Mouse (Mus musculus) olfactory bulb, adult 2 months (tissue): Measurements from ENCODE around the gene Pan2. TPM values are rescaled to one million over a fixed set of nuclear protein-coding genes. Genes with fewer than 3 reads are reported as not detected.

Experiments
- H3K27ac ChIP-seq: fragments of 200-500 bp; 2 replicates; pipeline ENCODE4 v1.5.1; 2012; ENCODE audit warnings: low read depth, low read length; ENCODE audit not compliant: insufficient read depth
- H3K4me1 ChIP-seq: fragments of 200-500 bp; 2 replicates; pipeline ENCODE4 v1.6.1; 2012; ENCODE audit warnings: low read length; ENCODE audit not compliant: control insufficient read depth, insufficient read depth
- H3K4me3 ChIP-seq: fragments of 200-500 bp; 2 replicates; pipeline ENCODE4 v1.5.1; 2012; ENCODE audit warnings: mild to moderate bottlenecking, low read depth, low read length, moderate library complexity; ENCODE audit not compliant: insufficient read depth
- CTCF ChIP-seq: fragments of 200-500 bp; IDR thresholded peaks from 2 replicates; pipeline ENCODE4 v1.5.1; 2012; ENCODE audit warnings: low read depth, mild to moderate bottlenecking, low read length, moderate library complexity; ENCODE audit not compliant: insufficient read depth
- POLR2A ChIP-seq: fragments of 200-500 bp; IDR thresholded peaks from 2 replicates; pipeline ENCODE4 v1.6.1; 2012; ENCODE audit warnings: mild to moderate bottlenecking, low read depth, low read length, moderate library complexity; ENCODE audit not compliant: insufficient read depth
- WGBS: fragments of 180-500 bp; shearing (Covaris S2); methylation state at CpG from one replicate; pipeline ENCODE4 v1.1.7; 2018; 5-methylcytosine and 5-hydroxymethylcytosine counted together
- polyA plus RNA-seq: library from polyadenylated mRNA; stranded (reverse); fragments of >200 nt; gene quantifications from 2 replicates; pipeline ENCODE4 v1.2.4, GENCODE M21; 2012; ENCODE audit warnings: low replicate concordance; ENCODE audit not compliant: missing spikeins, insufficient read depth, insufficient read length

Gene Pan2
- polyA plus RNA-seq, 1 experiment, result not detected

DNA sequence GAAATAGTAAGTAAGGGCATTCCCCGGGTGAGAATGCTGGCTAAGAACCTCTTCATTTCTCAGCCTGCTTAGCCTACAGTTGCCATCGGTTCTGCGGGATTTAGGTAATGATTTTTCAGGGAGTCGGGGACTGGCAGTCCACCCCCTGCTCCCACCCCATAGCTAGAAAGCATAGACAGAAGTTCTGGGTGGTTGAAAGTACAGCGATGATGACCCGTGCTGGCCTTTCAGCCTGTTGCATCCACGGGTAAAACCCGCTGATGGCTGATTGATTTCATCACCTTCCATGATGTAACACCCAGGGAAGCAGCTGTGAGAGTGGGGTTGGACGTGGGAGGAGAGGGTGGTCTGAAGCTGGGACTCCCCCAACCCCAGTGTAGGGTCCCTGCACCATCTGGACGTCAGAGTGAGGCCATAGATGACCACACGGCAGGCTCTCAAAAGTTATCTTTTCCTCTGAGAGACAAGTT is 4.4 kb upstream of the Pan2 start, which contains the start of gene Il23a:
TSS of gene Il23a (minus strand) at position 51 of the 470 bp plus-strand sequence.
- no peak within 1 kb of the TSS for H3K4me3 ChIP-seq
- WGBS, result 83% methylated on average over 11 of the region's 11 CpGs
- TF ChIP-seq POLR2A (no peak), CTCF (no peak)
- H3K4me1 ChIP-seq, result peaks cover 3% of the 10 kb centered on the region; the same call in 1 of the 2 replicates
- H3K27ac ChIP-seq, result no peak within 1 kb of the TSS

DNA sequence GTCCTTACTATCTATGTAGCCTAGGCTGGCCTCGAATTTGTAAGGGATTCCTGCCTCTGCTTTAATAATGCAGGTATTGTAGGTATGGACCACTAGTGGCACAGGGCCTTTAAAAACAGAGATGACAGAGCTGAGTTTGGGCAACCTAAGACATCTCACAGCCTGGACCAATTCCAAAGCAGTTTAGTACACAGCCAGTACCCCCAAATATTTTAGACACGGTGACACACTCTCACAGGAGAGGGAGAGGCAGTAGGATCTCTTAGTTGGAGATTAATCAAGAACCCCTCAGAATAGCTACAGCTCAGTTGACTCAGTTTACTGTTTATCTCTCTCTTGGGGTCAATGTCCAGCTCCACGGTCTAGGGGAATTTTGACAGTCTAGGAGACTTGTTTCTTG is 778 bp upstream of the Pan2 start:
- 28% methylated on average over 3 of the region's 3 CpGs for WGBS
- Histone ChIP-seq H3K27ac (peak overlapping the region; percentile 96), H3K4me3 (peak overlapping the region; percentile 76), H3K4me1 (peaks cover 9% of the 10 kb centered on the region)
- no peak for TF ChIP-seq POLR2A
- no peak for TF ChIP-seq CTCF

DNA sequence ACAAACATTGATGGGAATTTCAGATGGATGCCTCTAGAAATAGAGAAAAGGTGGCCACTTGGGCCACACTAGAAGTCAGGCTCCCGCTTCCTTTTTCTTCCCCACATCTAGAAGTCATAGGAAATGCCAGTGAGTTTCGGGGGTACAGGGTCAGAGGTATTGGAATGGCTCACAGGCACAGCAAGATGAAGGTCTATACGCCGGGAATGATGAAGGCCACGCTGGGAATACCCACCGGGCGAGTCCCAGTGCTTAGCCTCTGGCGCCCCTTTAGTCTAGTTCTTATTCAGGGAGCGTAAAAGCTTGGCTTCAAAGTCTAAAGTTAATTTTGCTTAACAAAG is 380 bp upstream of the Pan2 start:
- peak overlapping the region; percentile 96 for H3K27ac ChIP-seq
- under 1% methylated on average over 9 of the region's 9 CpGs for WGBS
- TF ChIP-seq CTCF (no peak), POLR2A (no peak)
- peak overlapping the region; percentile 76 for H3K4me3 ChIP-seq
- H3K4me1 ChIP-seq, result peaks cover 9% of the 10 kb centered on the region

DNA sequence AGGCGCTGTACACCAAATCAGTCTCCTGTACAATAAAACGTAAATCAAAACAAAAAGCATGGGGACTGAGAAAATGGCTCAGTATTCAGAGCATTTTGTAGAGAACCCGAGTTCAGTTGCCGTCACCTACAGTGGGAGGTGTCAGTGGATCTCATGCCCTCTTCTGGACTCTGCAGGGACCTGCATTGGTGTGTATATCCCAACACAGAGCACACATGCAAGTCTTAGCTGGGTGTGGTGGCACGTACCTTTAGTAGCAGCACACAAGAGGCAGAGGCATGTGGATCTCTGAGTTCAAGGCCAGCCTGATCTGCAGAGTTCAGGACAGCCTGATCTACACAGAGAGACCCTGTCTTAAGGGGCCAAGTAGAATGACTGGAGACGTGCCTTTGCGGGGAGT is 6.5 kb downstream of the Pan2 start:
- H3K4me1 ChIP-seq, result peaks cover 4% of the 10 kb centered on the region; the same call in 1 of the 2 replicates
- H3K27ac ChIP-seq, result no peak overlapping the region
- no peak overlapping the region for H3K4me3 ChIP-seq
- no peak for TF ChIP-seq POLR2A
- TF ChIP-seq CTCF, result no peak
- WGBS, result 88% methylated on average over 7 of the region's 7 CpGs

DNA sequence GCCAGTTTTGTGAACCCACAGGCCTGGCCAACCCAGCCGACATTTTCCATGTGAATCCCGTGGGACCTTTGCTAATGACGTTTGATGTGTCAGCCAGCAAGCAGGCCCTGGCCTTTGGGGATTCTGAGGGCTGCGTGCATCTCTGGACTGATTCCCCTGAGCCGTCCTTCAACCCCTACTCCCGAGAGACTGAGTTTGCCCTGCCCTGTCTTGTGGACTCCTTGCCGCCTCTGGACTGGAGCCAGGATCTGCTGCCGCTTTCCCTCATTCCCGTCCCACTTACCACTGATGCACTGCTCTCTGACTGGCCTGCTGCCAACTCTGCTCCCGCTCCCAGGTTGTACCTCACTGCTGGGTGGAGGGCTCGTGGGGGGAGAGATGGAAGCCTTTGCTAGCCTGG is 7.0 kb downstream of the Pan2 start:
- Histone ChIP-seq H3K4me3 (no peak overlapping the region), H3K27ac (no peak overlapping the region), H3K4me1 (peaks cover 4% of the 10 kb centered on the region; the same call in 1 of the 2 replicates)
- WGBS, result 28% methylated on average over 11 of the region's 11 CpGs
- no peak for TF ChIP-seq CTCF
- TF ChIP-seq POLR2A, result no peak

DNA sequence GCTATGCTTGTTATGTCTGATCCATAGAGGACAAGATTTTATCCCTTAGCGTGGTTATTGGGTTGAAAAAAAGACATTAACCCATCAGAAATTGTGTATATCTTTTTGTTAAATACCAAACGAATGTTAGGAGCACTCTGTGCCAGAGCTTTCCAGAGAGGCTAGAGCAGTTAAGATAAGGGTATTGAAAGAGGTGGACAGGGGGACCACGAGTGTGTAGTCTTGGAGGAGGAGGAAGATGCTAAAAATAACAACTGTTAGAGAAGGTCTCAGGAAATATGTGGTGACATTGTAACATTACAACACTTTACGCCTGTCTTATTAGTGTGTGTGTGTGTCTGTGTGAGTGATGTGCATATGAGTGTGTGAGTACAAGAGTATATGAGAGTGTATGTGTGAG is 7.8 kb downstream of the Pan2 start:
- Histone ChIP-seq H3K27ac (no peak overlapping the region), H3K4me3 (no peak overlapping the region), H3K4me1 (peaks cover 4% of the 10 kb centered on the region; the same call in 1 of the 2 replicates)
- no peak for TF ChIP-seq POLR2A
- TF ChIP-seq CTCF, result no peak
- WGBS, result 71% methylated on average over 4 of the region's 4 CpGs

DNA sequence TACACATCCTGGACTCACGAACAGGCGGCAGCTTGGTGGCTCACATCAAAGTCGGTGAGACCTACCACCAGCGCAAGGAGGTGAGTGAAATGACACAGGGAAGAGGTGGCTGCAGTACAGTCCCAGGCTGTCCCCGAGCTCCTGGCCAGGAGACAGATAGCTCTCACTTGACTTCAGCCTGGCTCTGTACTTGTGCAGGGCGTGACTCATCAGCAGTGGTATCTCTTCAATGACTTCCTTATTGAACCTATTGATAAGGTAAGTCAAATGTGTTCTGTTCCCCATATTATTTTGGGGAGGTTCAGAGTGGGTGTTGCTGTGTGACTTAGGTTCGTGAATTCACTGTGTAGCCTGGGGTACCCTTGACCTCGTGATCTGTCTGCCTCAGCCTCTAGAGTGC is 12.4 kb downstream of the Pan2 start:
- TF ChIP-seq POLR2A, result no peak
- no peak for TF ChIP-seq CTCF
- WGBS, result 95% methylated on average over 8 of the region's 8 CpGs
- H3K27ac ChIP-seq, result no peak overlapping the region
- H3K4me3 ChIP-seq, result no peak overlapping the region
- H3K4me1 ChIP-seq, result no peaks in the 10 kb centered on the region

DNA sequence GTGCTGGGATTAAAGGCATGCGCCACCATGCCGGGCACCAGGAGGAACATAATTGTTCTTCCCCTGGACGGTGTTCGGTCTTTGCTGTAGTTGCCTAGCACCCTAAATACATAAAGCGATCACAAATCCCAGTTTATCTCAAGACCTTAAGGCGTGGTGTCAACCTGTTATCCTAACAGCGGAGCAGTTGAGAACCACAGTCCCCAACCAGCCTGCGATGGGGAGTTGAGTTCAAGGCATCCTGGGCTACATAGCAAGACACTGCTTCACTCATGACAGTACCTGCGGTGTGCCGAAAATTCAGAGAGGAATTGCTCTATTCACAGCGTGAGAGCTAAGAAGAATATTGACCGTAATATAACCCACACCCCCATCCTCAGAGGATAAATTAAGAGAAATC is 18.5 kb downstream of the Pan2 start:
- Histone ChIP-seq H3K27ac (no peak overlapping the region), H3K4me3 (no peak overlapping the region; the same call in 1 of the 2 replicates), H3K4me1 (peaks cover 14% of the 10 kb centered on the region)
- TF ChIP-seq POLR2A (no peak), CTCF (no peak)
- WGBS, result 55% methylated on average over 12 of the region's 12 CpGs

DNA sequence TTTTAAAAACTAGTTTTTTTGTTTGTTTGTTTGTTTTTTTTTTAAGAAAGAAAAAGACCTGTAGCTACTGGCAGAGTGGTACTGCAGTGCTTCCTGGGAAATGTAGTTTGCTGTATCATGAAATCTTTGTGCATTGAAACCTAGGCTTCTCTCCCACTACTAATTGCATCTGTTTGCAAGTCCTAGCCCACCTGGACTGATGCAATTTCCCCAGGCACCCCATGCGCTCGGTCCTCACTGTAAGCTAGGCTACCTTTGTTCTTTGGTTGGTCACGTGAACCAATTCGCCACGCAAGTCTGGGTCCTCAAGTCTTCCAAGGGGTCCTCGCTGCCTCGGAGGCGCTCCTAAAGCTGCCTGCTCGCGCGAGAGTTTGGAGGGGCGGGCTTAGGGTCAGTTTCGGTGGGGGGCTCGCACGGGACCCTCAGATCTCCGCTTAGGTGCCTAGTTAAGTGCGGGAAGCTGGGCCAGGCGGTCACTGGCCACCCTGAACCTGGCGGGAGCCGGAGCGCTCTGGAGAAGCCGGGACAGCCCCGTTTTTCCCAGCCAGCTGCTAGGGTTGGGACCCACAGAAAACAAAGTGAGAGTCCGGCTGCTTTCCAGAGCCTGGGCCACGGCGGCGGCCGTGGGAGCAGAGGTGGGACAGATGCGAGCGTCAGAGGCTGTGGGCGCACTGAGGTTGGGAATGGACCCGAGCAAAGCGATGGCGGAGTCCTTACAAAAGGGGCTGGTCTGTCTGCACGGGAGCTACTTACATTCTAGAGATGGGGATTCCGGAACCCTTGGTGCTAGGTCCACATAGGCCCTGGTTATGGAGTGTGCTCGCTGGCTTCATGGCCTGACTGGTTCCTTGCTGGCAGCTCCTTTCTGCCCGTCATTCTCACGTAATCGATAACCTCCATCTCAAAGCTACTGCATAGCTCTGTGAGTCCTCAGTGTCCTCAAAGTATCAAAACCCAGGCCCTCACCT is 19.3 kb downstream of the Pan2 start, which contains the start of gene Cnpy2:
TSS of gene Cnpy2 (plus strand) at position 319 of the 968 bp plus-strand sequence.
- TF ChIP-seq POLR2A, result peak; percentile 59; the same call in 1 of the 2 replicates
- TF ChIP-seq CTCF, result no peak

DNA sequence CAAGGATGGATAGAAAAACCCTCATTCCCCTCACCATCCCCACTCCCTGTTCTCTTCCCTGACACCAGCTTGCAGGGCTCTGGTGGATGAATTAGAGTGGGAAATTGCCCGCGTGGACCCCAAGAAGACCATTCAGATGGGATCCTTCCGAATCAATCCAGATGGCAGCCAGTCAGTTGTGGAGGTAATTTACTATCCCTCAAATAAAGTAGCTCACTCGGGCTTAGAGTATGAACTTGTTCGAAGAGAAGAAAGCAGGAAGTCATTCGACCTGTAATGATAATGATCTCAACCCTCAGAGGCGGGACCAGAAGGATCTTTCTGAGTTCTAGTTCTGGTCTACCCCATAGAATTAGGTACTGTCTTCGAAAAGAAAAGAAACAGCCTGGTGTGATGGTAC is 20.4 kb downstream of the Pan2 start:
- Histone ChIP-seq H3K27ac (no peak overlapping the region), H3K4me1 (peaks cover 15% of the 10 kb centered on the region), H3K4me3 (peak overlapping the region; percentile 77)
- 83% methylated on average over 8 of the region's 8 CpGs for WGBS
- no peak for TF ChIP-seq CTCF
- no peak for TF ChIP-seq POLR2A

More for the DNA sequence above, 19.3 kb downstream of the Pan2 start, which contains the start of gene Cnpy2:
- Histone ChIP-seq H3K4me3 (peak within 1 kb of the TSS; percentile 77), H3K4me1 (peaks cover 15% of the 10 kb centered on the region), H3K27ac (peak within 1 kb of the TSS; percentile 99)
- WGBS, result under 1% methylated on average over 40 of the region's 40 CpGs
